Mouse (Mus musculus): Measurements from ENCODE around the gene Col25a1. TPM values are rescaled to one million over a fixed set of nuclear protein-coding genes. Genes with fewer than 3 reads are reported as not detected.

Col25a1 gene
- polyA plus RNA-seq, 1 experiment from 2014 or later: 0.59 TPM

GRCm38 (mm10) chr3:130573243-130573642 lies 441.9 kb downstream of the Col25a1 start:
- ATAC-seq: no peak
- no peaks in the 10 kb centered on the region for H3K36me3 ChIP-seq (ENCODE audit: control insufficient read depth, insufficient read depth)
- peak; percentile 61 for TF ChIP-seq CTCF (IDR thresholded peaks at IDR 0.05; ENCODE audit: low read depth)
- no peak overlapping the region for H3K4me2 ChIP-seq (replicated peaks; ENCODE audit: low read depth)
- H3K4me1 ChIP-seq (replicated peaks; ENCODE audit: control insufficient read depth, insufficient read depth, low read length): no peaks in the 10 kb centered on the region
- H3K27me3 ChIP-seq (replicated peaks; ENCODE audit: control insufficient read depth, insufficient read depth, low read length): no peaks in the 10 kb centered on the region
- H3K9me3 ChIP-seq (ENCODE audit: control insufficient read depth): peaks cover 3% of the 10 kb centered on the region; the same call in 1 of the 2 replicates
- H3K9ac ChIP-seq (ENCODE audit: low read depth, low read length): no peak overlapping the region
- H3K4me3 ChIP-seq (ENCODE audit: low read depth, low read length): no peak overlapping the region
- WGBS: 69% methylated on average over 5 of the region's 5 CpGs
- no peak overlapping the region for H3K27ac ChIP-seq (ENCODE audit: low read depth, low read length)

GRCm38 (mm10) chr3:130574652-130575051 lies 443.4 kb downstream of the Col25a1 start:
- 24% methylated on average over 5 of the region's 5 CpGs for WGBS
- TF ChIP-seq CTCF (IDR thresholded peaks at IDR 0.05; ENCODE audit: low read depth): peak; percentile 86
- Histone ChIP-seq H3K27me3 (replicated peaks; ENCODE audit: control insufficient read depth, insufficient read depth, low read length) (no peaks in the 10 kb centered on the region), H3K4me3 (ENCODE audit: low read depth, low read length) (no peak overlapping the region), H3K27ac (ENCODE audit: low read depth, low read length) (no peak overlapping the region), H3K9me3 (ENCODE audit: control insufficient read depth) (peaks cover 3% of the 10 kb centered on the region; the same call in 1 of the 2 replicates), H3K9ac (ENCODE audit: low read depth, low read length) (no peak overlapping the region), H3K36me3 (ENCODE audit: control insufficient read depth, insufficient read depth) (no peaks in the 10 kb centered on the region), H3K4me1 (replicated peaks; ENCODE audit: control insufficient read depth, insufficient read depth, low read length) (no peaks in the 10 kb centered on the region), H3K4me2 (replicated peaks; ENCODE audit: low read depth) (no peak overlapping the region)
- ATAC-seq: no peak

GRCm38 (mm10) chr3:130576683-130577082 lies 445.4 kb downstream of the Col25a1 start:
- H3K4me2 ChIP-seq (replicated peaks; ENCODE audit: low read depth): no peak overlapping the region
- no peak overlapping the region for H3K4me3 ChIP-seq (ENCODE audit: low read depth, low read length)
- no peak overlapping the region for H3K27ac ChIP-seq (ENCODE audit: low read depth, low read length)
- peaks cover 3% of the 10 kb centered on the region; the same call in 1 of the 2 replicates for H3K9me3 ChIP-seq (ENCODE audit: control insufficient read depth)
- WGBS: 67% methylated on average over 6 of the region's 6 CpGs
- H3K36me3 ChIP-seq (ENCODE audit: control insufficient read depth, insufficient read depth): no peaks in the 10 kb centered on the region
- H3K9ac ChIP-seq (ENCODE audit: low read depth, low read length): no peak overlapping the region
- H3K4me1 ChIP-seq (replicated peaks; ENCODE audit: control insufficient read depth, insufficient read depth, low read length): no peaks in the 10 kb centered on the region
- H3K27me3 ChIP-seq (replicated peaks; ENCODE audit: control insufficient read depth, insufficient read depth, low read length): no peaks in the 10 kb centered on the region
- ATAC-seq: no peak
- TF ChIP-seq CTCF (IDR thresholded peaks at IDR 0.05; ENCODE audit: low read depth): peak; percentile 73

- H3K4me2 ChIP-seq (replicated peaks; ENCODE audit: low read depth): no peak overlapping the region
- no peaks in the 10 kb centered on the region for H3K27me3 ChIP-seq (replicated peaks; ENCODE audit: control insufficient read depth, insufficient read depth, low read length)
- H3K4me3 ChIP-seq (ENCODE audit: low read depth, low read length): no peak overlapping the region
- TF ChIP-seq CTCF (IDR thresholded peaks at IDR 0.05; ENCODE audit: low read depth): no peak
- peaks cover 3% of the 10 kb centered on the region; the same call in 1 of the 2 replicates for H3K9me3 ChIP-seq (ENCODE audit: control insufficient read depth)
- 71% methylated on average over 17 of the region's 17 CpGs for WGBS
- ATAC-seq: no peak
- H3K36me3 ChIP-seq (ENCODE audit: control insufficient read depth, insufficient read depth): no peaks in the 10 kb centered on the region
- no peaks in the 10 kb centered on the region for H3K4me1 ChIP-seq (replicated peaks; ENCODE audit: control insufficient read depth, insufficient read depth, low read length)
- H3K27ac ChIP-seq (ENCODE audit: low read depth, low read length): no peak overlapping the region
- no peak overlapping the region for H3K9ac ChIP-seq (ENCODE audit: low read depth, low read length)
Observed at GRCm38 (mm10) chr3:130579501-130579900, 448.2 kb downstream of the Col25a1 start.

GRCm38 (mm10) chr3:130581577-130581976 lies 450.3 kb downstream of the Col25a1 start:
- no peaks in the 10 kb centered on the region for H3K27me3 ChIP-seq (replicated peaks; ENCODE audit: control insufficient read depth, insufficient read depth, low read length)
- TF ChIP-seq CTCF (IDR thresholded peaks at IDR 0.05; ENCODE audit: low read depth): no peak
- ATAC-seq: no peak
- no peaks in the 10 kb centered on the region for H3K4me1 ChIP-seq (replicated peaks; ENCODE audit: control insufficient read depth, insufficient read depth, low read length)
- 76% methylated on average over 2 of the region's 2 CpGs for WGBS
- H3K36me3 ChIP-seq (ENCODE audit: control insufficient read depth, insufficient read depth): no peaks in the 10 kb centered on the region
- H3K9ac ChIP-seq (ENCODE audit: low read depth, low read length): no peak overlapping the region
- H3K4me3 ChIP-seq (ENCODE audit: low read depth, low read length): no peak overlapping the region
- H3K27ac ChIP-seq (ENCODE audit: low read depth, low read length): no peak overlapping the region
- no peak overlapping the region for H3K4me2 ChIP-seq (replicated peaks; ENCODE audit: low read depth)
- H3K9me3 ChIP-seq (ENCODE audit: control insufficient read depth): peaks cover 2% of the 10 kb centered on the region; the same call in 1 of the 2 replicates

- Histone ChIP-seq H3K4me3 (ENCODE audit: low read depth, low read length) (no peak overlapping the region), H3K9me3 (ENCODE audit: control insufficient read depth) (no peaks in the 10 kb centered on the region), H3K36me3 (ENCODE audit: control insufficient read depth, insufficient read depth) (no peaks in the 10 kb centered on the region), H3K4me1 (replicated peaks; ENCODE audit: control insufficient read depth, insufficient read depth, low read length) (no peaks in the 10 kb centered on the region), H3K4me2 (replicated peaks; ENCODE audit: low read depth) (no peak overlapping the region), H3K27ac (ENCODE audit: low read depth, low read length) (no peak overlapping the region), H3K9ac (ENCODE audit: low read depth, low read length) (no peak overlapping the region), H3K27me3 (replicated peaks; ENCODE audit: control insufficient read depth, insufficient read depth, low read length) (no peaks in the 10 kb centered on the region)
- ATAC-seq: no peak
- TF ChIP-seq CTCF (IDR thresholded peaks at IDR 0.05; ENCODE audit: low read depth): no peak
- 87% methylated on average over 13 of the region's 13 CpGs for WGBS
Observed at GRCm38 (mm10) chr3:130582903-130583664, 451.8 kb downstream of the Col25a1 start.

Measured in intestine, postnatal 0 days (tissue).